Mouse (Mus musculus): ENCODE measurements at regions not wholly inside any gene's neighbourhood (a gene's known extent, or its start where the extent isn't known, plus 50 kb on each side); places are given as distances from the start of the nearest gene placed in this dataset.

DNA sequence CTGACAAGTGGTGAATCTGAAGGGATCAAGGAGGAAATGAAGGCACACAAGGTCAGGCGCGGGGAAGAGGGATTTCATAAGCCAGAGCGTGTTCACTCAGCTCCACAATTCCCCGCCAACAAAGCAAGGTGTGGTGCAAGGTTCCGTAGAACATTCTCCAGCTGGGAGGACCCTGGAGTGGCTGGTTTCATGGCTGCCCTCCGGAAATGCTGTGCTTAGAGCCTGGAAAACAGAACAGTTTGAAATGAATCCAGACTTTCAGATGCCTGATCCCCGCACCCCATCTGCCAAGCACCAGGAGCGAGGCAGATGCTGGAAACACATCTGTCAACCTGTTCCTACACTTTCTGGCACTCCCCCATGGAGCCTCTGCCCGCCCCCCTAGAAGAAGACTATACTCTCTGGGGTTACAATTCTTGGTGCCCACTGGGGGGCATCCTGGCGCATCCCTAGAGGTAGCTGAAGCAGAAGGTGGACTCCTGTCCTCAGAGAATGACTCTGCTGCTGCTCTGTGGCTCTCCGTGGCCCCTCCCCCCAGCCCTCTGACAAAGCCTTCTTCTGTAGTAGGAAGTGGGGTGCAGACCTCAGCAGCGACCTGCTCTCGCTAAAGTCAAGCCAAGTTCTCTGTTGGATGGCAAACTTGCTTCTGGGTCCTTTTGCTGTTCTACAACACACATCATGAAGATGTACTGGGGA, 54.5 kb upstream of the Mafb start:
- ATAC-seq (ENCODE audit: low TSS enrichment), result peak; percentile 73

DNA sequence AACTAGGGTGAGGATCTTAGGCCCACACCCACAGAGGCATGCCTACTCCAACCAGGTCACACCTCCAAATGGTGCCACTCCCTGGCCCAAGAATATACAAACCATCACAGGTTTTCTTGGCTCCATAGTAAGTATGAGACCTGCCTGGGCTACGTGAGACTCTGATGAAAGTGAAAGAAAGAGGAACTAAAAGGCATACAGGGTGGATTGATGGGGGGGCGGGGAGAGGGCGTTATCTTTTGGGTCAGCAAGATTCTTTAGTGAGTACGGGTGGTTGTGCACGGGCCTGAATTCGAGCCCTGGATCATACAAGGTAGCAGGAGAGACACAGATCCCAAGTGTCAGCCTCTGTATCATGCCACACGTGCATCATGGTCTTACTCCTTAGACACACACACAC, 57.6 kb upstream of the Mafb start:
- no peak for ATAC-seq (ENCODE audit: low TSS enrichment)

DNA sequence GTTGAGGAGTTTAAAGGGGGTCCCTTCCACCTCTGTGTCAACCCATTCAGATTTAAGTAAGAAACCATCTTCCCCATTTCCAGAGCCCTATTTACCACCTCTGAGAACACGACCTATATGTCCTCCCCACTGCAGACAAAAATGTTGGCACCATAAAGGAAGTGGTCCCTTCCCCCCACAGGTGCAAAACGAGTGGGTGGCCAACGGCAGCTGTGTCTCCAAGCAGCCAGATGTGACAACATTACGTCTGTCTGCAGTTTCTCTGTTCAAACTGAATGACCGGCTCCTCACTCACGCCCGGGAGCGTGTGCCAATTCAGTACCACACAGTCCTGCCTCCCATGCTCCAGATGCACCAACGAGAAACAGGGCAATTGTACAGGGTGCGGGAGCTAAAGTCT, 60.6 kb upstream of the Mafb start:
- peak; percentile 38; the same call in 1 of the 2 replicates for ATAC-seq (ENCODE audit: low TSS enrichment)

DNA sequence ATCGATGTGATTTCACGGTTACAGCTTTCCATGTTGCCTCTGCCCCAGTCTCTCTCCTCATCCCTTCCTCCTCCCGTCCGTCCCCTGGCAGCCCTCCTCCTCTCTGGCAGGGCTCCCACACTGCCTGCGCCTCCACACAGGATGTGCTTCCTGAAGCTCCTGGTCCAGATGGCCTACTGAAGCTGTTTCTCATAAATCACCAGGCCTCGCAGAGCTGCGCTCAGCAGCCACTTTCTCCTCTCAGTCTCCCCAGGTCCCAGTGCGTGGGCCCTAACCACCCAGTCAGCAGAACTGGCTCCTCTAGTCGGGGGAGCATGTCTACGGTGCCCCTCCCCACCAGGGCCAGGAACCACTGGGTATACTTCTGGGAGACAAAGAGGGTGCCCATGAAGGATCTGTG, 66.4 kb upstream of the Mafb start:
- peak; percentile 99 for ATAC-seq (ENCODE audit: low TSS enrichment)

DNA sequence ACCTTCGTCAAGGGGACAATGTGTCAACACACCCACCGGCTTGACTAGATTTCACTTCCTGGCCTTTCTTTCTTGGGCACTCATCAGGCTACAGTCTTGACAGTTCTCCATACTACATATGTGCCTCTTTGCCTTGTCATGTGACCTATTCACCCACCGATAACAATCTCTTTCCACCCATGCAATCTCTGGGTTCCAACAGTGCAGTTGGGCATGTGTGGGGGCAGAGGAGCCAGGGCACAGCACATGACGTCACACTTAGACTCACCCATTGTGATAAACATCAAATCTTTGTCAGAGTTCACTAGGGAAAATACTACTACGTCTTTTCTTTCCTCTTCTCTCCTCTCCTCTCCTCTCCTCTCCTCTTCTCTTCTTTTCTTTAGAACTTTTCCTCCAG, 67.8 kb upstream of the Mafb start:
- ATAC-seq (ENCODE audit: low TSS enrichment), result no peak

DNA sequence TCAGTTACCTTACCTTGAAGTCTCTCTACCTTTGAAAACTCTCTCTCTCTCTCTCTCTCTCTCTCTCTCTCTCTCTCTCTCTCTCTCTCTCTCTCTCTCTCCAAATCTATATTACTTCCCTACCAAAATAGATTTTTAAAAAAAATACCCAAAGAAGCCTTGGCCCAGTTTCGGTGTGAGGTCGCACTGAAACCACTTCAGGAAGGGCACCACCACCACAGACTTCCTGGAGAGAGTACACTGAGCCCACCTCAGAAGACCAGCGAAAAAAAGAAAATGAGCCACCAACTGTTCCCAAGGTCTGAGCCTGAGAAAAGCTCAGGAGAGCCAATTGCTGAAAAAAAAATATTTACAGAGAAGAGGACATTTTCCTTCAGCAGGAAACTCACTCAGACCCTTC, 68.8 kb upstream of the Mafb start:
- no peak for ATAC-seq (ENCODE audit: low TSS enrichment)

DNA sequence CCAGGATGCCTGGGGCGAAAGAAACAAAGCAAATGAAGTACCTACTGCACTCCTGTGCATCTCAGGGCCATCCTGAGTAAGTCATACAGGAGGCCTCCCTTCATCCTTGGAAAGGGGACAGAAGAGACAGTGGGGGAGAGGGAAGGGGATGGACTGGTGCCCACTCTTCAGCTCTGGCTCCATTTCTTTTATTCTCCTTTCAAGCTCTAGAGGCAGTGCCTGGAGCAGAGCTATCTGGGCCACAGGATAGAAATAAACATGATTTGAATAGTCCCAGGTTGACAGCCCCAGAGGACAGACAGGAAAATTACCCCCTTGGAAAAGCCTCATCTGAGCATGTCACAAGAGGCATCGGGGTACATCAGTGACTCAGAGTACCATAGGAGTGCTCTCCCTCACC, 72.2 kb upstream of the Mafb start:
- ATAC-seq (ENCODE audit: low TSS enrichment), result peak; percentile 85

DNA sequence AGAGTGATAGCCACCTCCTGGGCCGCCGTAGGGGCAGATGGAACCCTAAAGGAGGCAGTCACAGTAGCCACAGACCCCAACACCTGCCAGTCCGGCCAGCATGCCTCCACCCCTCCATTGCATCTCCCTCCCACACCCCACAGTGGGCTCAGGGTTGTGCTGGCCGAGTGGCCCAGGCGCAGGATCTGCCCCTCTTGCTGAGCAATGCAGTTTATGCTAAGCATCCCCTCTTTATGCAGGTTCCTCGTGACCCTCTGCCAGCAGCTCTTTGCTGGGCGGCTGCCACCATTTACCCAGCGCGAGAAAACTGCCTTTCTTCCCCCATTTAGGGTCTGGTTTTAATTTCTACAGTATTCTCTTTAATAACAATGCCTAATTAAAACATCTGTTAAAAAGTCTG, 73.4 kb upstream of the Mafb start:
- no peak for ATAC-seq (ENCODE audit: low TSS enrichment)

DNA sequence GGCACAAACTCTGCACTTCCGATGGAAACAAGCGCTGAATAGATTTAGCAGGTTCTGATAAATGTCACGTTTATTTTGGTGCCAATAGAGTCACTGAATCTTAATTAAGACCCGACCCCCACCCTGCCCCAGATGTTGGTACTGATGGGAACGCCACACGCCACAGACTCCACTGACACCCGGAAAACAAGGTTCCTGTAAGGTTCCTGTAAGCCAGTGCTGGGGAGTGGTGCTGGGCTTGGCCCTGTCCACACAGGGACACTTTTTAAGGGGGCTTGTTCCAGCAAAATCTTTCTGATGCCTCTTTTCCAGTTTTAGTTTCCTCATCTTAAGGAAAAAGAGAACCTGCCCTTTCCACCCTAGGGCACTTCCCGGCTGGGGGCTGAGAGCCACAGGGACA, 84.2 kb upstream of the Mafb start:
- ATAC-seq (ENCODE audit: low TSS enrichment), result 0 out of 2 replicates have a peak, but pooled peaks have one; percentile 13

DNA sequence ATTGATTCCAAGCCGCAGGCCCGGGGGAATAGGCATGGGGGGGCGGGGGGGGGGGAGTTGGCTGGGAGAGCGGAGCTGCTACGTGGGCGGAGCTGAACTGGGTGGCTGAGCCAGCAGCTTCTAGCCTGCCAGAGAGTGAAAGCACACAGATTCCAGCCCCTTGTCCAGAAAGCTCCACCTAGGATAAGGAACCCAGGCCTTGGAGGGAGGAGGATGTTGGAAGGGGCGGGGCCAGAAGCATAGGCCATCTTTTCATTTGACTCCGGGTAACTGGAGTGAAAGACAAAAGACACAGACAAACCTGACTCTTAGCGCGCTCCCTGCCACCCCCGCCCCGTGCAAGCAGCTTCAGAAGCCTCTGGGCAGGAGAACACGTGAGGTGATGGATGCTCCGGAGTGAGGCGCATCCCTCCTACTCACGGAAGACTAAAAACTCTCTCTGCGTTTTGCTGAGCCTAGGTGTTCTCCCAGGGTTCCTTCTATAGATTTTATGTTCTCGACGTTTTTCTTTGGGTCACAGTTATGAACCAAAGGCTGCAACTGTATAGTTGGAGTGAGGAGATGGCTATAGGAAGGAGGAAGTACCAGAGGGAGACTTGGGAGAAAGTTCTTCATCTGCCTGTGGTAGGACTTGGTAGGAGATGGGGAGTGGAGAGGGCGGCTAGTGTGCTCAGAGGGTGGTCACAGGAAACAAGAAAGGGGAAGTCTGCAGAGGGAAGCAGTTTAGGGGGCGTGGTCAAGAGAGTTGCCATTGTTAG, 84.8 kb upstream of the Mafb start:
- peak; percentile 91 for ATAC-seq (ENCODE audit: low TSS enrichment)

DNA sequence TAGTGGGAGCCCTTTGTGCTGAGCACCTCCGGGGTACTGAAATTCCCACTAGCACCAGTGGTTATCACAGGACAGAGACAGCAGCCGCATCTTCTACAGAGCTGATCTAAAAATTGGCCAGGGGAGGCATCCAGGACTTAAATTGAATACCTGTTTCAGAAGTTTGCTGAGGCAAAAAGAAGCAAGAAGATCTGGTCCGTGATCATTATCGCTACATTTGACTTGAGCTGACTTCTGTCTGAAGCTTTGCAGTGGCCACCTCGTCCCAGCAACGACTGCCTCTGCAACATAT, 85.3 kb upstream of the Mafb start:
- no peak for ATAC-seq (ENCODE audit: low TSS enrichment)

DNA sequence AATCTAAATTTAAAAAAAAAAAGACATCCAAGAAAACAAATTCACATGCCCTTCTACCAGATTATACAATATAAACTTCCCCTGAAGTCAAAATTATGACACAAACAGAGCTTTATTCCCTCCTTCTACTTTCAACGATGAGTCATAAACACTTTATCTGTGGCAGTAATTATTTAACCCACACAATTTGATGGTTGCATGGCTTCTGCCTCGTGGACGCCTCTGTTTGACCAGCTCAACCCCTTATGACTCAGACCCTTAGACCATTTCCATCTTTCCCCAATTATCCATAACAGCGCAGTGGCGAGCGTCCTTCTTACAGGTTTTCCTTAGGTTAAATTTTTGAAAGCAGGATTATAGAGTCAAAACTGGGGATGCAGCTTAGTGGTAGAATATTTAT, 85.9 kb upstream of the Mafb start:
- no peak for ATAC-seq (ENCODE audit: low TSS enrichment)

DNA sequence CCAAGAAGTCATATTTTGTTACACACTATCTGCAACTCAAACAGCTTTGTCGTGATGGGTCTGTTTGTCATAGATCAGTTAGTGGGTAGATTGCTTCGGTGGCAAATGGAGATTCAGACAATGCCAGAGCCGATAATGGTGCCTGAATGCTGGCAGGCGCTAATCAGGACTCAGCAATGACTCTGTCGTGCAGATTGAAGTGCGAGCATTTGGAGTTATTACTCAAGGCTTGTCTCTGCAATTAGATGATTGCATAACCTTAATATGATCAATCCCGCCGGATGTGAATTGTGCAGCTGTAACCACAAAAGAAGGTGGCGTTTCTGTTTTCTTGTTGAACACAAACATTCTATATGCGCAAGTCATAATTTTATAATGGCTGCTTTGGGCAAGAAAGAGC, 88.8 kb upstream of the Mafb start:
- ATAC-seq (ENCODE audit: low TSS enrichment), result no peak

DNA sequence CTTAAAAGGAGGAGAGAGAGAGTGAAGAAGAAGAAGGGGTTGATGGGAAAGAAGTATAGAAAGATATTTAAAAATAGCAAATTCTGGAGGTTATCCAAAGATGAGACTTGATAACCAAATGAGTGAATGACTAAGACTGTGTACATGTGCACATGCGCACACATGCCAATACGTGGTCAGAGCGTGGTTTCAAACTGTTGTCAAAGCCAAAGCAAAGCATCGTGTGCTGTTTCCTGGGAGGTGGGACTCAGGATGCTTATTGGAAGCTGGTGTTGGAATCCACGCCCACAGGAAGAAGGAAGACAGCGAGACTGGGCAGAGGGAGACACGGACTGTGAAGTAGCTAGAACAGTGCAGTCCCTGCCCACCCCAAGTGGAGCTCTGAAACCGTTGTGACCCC, 89.8 kb upstream of the Mafb start:
- ATAC-seq (ENCODE audit: low TSS enrichment), result no peak

DNA sequence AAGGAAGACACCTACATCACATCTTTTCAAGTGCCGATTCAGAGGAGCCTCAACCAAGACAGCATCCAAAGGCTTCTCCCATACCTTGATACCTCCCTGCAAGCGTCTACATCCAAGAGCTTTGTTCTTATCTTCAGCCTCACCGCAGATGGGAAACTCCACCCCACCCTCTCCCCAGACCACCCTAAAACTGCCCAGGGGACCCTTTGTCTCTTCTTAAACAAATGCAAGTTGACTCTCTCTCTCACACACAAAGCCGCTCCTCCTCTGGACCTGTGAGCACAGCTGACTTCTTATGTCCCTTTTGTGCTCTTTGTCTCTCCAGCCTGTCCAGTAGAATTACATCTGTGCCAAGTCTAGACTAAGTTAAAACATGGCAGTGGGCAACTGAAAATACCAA, 104.7 kb upstream of the Mafb start:
- no peak for ATAC-seq (ENCODE audit: low TSS enrichment)

DNA sequence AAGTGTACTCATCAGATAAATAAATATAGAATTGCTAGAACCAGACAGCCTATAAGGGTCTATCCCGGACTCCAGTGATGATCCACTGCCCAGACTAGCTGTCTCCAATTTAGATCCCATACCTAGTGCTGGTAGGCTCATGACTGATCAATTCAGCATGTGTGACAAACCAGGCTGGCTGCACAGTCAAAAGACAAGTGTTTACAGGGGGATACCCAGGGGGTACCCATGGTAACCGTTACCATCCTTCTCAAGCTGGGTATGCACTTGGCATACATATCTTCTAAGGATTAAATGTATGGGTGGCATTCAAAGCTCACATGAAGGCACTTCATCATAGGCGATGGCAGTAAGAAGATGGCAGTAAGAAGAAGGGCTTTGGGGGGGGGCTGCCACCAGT, 109.3 kb upstream of the Mafb start:
- no peak for ATAC-seq (ENCODE audit: low TSS enrichment)

DNA sequence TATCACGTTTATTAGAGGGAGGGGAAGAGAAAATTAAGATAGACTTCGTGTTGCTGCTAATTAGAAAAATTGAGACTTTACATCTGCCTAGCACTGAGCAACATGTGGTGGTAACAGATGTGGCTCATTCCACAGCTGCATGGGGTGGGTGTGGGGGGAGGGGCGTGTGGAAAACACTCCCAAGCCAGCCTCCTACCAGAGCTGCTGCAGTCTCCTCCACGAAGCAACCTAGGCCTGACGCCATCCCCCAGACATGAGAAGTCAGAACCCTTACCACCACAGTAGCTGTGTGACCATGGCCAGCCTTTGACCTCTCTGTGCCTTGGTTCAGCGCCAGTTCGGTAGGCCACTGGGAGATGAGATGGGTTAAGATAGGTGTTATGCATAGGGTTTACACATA, 112.4 kb upstream of the Mafb start:
- ATAC-seq (ENCODE audit: low TSS enrichment), result no peak

DNA sequence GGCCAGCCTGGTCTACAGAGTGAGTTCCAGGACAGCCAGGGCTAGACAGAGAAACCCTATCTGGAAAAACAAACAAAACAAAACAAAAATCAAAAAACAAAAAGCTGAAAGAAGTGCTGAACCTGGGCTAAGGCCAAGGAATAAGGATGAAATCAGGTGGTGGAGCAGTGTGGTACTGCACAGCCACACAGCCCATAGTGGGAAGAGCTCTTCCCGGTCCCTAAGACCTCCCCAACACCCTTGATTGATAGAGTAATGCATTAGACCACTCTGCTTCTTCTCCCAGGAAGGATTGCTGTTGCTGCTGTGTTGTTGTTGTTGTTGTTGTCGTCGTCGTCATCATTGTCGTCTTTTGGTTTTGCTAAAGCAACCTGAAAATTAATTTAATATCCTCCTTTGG, 118.2 kb upstream of the Mafb start:
- no peak for ATAC-seq (ENCODE audit: low TSS enrichment)

DNA sequence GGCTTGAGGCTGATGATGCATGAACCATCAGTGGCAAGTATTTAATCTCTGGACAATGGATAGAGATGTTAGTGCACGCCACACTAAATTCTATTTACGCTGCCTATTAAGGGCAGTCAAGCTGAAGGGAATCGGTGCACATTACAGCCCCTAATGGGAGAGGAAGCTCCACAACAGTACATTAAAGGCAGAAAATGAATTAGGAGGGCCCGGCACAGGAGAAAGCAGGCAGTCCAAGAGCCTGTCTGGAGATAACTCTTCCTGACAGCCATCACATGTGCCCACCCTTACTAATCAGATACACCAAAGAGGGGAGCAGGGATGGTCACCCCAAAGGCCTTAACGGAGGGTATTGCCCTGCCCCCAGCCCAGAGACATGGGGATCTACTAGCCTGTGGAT, 118.7 kb upstream of the Mafb start:
- no peak for ATAC-seq (ENCODE audit: low TSS enrichment)

DNA sequence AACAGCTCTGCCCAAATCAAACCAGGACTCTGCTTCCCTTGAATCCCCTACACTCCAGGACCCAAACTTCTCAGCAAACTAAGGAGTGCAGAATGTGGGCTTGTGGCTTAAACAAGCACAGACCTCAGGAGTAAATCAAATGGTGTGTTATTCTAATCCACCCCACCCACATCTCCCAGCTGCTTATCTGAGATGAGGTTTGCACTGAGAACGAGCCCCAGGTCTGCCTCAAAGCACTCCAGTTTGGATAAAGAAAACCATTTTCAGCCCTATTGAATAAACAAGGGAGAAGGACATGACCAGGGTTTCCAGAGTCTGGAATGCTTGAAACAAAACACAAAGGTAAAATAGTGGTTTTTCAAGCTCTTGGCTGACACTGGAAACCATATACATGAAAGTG, 132.9 kb upstream of the Mafb start:
- no peak for ATAC-seq (ENCODE audit: low TSS enrichment)

DNA sequence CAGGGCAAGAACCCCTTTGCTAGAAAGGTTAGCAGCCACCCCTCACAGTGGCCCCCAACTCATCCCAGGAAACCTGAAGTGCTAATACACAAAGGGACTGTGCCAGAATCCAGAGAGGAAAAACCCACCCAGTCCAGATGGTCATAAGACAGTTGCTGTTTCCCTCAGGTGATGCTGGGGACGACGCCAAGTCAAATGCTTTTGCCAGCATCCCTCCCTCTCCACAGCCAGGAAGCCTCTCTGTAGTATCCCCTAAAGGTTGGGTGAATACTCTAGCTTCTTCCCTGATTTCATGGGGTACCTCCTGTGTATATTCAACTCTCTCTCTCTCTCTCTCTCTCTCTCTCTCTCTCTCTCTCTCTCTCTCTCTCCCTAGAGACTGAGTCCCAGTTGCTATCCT, 136.0 kb upstream of the Mafb start:
- ATAC-seq (ENCODE audit: low TSS enrichment), result no peak

DNA sequence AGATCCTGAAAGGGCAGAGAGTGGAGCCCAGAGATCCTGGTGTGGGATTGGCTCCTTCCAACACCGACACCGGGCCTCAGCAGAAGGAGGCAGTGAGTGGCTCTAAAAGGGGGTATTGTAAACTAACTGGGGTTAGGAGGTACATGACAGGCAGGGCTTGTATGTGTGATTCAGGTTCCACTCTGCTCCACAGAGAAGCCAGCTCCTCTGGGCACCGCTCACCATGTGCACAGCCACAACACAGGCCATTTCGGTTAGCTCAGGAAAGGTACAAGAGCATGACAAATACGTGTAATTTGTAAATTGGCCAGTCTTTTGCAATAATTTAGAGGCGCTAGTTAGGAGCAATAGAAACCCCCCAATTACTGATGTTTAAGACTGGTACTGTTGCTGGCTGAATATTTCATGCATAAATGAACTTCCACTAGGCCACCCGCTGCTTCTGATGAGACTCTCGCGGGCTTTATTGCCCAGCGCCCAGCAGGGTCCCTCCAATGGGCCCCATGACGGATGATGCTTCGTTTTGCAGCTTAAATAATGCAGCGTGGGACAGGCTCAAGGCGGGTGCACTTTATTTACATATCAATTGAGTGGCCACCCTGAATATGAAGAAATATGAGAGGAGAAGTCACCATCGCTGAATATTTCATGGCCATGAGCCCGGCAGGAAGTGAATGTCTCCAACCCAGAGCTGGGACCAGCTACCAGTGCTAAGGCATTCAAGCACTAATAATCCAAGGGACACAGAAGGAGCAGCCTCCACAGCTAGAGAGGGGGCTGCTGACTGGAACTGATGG, 136.9 kb upstream of the Mafb start:
- ATAC-seq (ENCODE audit: low TSS enrichment), result no peak

DNA sequence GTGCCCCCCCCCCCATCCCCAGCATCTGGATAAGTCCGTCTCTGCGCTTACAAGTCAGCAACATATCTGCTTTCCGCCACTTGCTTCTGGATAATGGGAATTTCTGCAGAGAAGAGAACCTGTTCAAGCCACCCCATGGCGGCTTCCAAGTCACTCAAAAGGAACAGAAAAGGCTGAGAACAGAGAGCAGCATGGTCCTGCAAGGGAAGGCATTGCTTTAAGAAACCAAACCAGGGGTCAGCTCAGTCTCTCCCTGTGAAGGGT, 137.5 kb upstream of the Mafb start:
- ATAC-seq (ENCODE audit: low TSS enrichment), result no peak

DNA sequence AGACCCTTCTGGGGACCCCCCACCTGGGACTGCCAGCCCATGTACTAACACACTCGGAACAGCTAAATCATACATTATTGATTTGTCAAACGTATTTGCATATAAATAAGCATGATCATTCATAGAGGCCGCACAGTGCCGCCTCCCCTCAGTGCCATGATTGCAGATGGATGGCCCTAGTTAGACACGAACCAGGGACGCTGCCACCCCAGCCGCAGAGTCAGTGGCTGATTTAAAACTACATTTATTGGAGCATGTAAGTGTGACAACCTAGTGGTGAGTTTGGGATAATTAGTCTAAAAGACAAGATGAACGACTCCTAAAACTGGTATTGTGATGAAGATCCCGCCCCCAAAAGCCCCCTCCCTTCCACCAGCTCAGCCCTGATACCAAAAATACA, 138.3 kb upstream of the Top1 start:
- ATAC-seq (ENCODE audit: low TSS enrichment), result no peak

Measured in frontal cortex, adult (tissue).